Mouse (Mus musculus) T-helper 17 cell (primary cell): Measurements from ENCODE around the gene Trim2.

ENCODE experiments used
- in situ Hi-C, 2 experiments: fragments of 300-600 bp; cut with MboI, MseI; formaldehyde crosslinking; loops; 1 replicate in 1 of 2; 2 replicates in 1 of 2; pipeline ENCODE4 v1.15.1; 2025; ENCODE audit warnings: high pct_unique_total_duplicates in 2 of 2

The Trim2 gene

GRCm38 (mm10) chr3:84324478-84324877 is 17.8 kb upstream of the Trim2 start:
- in situ Hi-C loops, result loop anchor here in 1 of 2 experiments (10.0 kb wide), 1 partner anchor 390 kb away; no protein-coding TSS in a partner anchor

DNA sequence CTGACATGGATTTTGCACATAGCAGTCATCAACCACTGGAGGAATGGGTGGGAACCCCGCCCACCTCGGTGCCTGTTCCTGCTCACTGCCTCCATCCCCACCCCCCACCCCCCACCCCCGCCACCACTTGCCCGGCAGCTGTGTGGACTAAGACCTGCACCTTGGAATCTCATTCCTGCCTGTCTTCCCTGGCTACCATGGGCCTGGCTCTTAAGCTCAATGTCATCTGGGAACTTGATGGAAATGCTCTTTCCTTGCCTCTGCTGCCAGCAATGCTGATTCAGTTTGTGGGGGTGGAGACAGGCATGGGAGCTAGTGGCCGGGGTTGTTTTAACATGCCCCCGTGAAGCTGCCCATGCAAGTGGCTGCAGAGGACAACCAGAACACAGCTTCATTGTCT is 17.3 kb upstream of the Trim2 start:
- in situ Hi-C loops, result loop anchor here in 1 of 2 experiments (10.0 kb wide), 1 partner anchor 389 kb away; no protein-coding TSS in a partner anchor

- in situ Hi-C loops, result no loop called here
Observed at GRCm38 (mm10) chr3:84319504-84319903, 12.8 kb upstream of the Trim2 start.

- in situ Hi-C loops, result no loop called here
Observed at GRCm38 (mm10) chr3:84318865-84319264, 12.2 kb upstream of the Trim2 start.

DNA sequence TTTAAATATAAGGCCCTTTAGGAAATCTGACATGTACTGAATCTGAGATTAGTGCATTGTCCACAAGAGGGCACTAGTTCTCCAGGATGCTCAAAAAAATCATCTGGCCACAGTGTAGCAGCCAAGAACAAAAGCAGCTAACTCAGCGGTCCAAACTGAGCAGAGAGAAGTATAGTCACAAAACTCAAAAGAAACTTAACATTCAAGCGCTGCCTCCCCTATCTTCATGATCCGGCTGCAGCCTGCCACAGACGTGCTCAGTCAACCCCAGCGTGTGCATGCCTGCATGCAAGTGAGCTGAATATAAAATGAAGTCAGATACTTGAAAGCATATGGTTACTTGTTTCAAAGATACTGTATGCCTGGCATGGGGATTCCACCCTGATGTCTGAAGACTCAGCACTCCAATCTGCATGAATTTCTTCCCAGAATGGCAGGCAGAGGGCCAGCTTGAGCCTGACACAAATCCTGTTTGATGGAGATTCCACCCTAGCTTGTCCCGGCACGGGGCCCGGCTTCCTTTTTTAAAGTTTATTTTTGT is 8.0 kb upstream of the Trim2 start:
- in situ Hi-C loops, result loop anchor here (5.0 kb wide), 3 partner anchors 137 to 407 kb away; partner anchors contain the start of gene Gm6525 (in 1 of the 2)

DNA sequence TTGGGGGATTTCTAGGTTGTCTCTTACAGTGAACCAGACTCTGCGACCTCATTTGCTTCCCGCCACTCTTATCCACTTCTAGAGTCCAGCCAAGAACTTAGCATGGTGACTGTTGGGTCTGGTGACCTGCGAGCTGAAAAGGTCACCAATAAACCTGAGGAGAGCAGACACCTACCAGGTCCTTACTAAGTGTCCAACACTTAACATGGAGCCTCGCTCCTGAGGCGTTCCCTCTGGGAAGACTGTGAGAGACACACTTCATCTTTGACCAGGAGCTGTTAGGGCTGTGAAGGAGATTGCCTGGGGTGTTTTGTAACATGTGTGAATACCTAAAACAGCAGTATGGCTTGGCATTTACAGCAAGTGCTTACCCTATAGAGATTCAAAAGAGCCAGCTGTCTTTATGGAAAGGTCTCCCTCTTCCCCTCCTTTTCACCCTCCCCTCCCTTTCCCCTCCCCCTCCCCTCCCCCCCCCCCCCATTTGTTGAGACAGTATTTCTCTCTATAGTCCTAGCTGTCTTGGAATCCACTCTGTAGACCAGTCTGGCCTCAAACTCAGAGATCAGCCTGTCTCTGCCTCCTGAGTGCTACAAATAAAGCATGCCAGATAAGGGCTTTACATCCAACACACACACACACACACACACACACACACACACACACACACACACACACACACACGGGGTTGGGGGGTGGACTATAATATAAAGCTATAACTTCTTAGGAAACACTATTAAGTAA is 7.3 kb upstream of the Trim2 start:
- in situ Hi-C loops, result loop anchor here (5.0 kb wide), 3 partner anchors 137 to 407 kb away; partner anchors contain the start of gene Gm6525 (in 1 of the 2)

- in situ Hi-C loops, result loop anchor here (5.0 kb wide), 3 partner anchors 136 to 406 kb away; partner anchors contain the start of gene Gm6525 (in 1 of the 2)
Observed at GRCm38 (mm10) chr3:84313003-84313800, 6.5 kb upstream of the Trim2 start.

- in situ Hi-C loops, result loop anchor here (5.0 kb wide), 3 partner anchors 135 to 405 kb away; partner anchors contain the start of gene Gm6525 (in 1 of the 2)
Observed at GRCm38 (mm10) chr3:84312326-84312725, 5.6 kb upstream of the Trim2 start.

GRCm38 (mm10) chr3:84307516-84307915 is 839 bp upstream of the Trim2 start:
- in situ Hi-C loops, result no loop called here

- in situ Hi-C loops, result no loop called here
Observed at GRCm38 (mm10) chr3:84305722-84306510, 761 bp downstream of the Trim2 start.

- in situ Hi-C loops, result no loop called here
Observed at GRCm38 (mm10) chr3:84305010-84305692, 1.5 kb downstream of the Trim2 start.

DNA sequence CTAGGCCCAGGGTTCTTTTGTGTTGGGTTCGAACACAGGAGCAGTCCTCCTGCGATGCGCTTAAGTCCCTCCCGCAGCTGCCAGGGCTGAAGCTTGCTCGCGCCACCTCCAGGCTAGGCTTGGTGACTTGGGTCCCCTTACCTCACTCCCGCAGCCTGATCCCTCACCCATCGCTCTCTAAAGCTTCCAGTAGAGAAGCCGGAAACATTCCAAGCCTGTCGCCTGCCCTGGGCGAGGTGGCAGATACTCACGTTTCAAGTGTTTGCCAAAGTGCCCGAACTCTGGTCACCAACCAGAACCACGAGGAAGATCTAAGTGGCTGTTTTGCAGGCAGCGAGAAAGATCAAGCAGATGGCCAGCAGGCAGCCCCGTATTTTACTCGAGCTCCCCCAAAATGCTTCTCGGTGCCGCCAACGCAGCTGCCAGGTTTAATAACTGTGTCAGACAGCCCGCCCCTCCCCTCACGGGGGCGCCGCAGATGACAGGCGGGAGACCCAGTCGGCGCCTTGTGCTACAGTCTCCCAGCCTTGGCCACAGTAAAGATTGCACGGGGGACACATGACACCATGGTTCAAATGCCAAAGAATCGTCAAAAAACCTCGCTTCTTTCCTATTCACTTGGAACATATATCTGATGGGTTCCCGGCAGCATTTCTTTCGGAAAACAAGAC is 2.2 kb downstream of the Trim2 start:
- in situ Hi-C loops, result no loop called here

DNA sequence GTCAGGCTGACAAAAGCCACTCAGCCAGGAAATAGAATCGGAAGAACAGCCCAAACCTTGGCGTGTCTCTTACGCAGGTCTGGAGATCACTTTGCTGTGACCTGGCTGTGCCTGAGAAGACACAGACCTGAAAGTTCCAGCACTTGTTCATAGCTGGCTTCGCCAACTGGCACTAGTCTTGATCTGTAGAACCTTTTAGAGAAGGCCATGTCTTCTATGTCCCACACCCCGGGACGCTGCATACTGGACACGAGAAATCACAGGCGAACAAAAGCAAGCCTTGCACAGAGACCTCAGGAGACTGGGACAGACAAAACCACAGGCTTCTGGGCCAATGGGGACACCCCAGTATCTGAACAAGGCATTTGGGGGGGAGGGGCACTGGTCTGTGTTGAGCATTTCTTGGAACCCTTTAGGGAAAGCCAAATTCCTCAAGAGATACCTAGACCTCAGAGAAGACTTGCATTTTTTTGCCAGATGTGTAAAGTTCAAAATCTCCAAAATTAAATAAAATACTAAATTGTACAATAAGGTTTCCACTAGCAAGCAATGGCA is 3.2 kb downstream of the Trim2 start:
- in situ Hi-C loops, result no loop called here

DNA sequence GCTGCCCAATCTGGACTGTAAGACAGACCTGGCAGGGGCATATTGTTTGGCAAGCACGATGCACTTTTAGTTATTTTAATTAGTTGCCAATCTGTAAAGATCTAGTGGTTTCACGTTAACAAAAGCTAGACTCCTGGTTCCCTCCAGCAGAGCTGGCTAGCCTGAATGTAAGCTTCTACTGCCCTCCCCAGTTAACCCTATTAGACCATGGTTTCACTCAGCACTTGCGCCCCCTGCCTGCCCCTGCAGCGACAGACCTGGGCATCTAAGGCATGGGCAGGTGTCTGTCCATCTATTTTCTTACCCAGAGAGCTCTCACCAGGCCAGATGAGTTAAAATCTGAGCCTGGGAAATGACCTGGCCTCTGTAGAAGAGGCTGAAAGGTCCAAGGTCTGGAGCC is 4.4 kb downstream of the Trim2 start:
- in situ Hi-C loops, result no loop called here

DNA sequence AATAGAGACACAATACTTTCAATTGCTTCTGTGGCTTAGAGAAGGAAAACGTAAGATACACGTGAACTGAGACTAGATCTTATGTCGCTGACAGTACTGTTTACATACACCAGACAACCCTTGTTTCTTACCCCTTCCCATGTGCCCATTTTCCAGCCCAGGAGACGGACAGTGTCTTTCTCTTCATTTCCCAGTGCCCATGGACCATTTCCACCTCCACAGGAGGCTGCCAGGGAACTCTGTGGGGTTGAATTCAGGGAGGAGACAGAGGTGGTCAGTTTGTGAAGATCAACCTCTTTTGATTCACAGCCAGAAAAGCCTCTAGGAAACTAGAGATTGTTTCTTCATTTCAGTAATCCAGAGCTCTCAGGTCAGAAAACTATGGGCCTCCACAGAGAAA is 5.0 kb downstream of the Trim2 start:
- in situ Hi-C loops, result no loop called here

- in situ Hi-C loops, result no loop called here
Observed at GRCm38 (mm10) chr3:84298186-84298585, 8.5 kb downstream of the Trim2 start.

GRCm38 (mm10) chr3:84296676-84297075 is 10.0 kb downstream of the Trim2 start:
- in situ Hi-C loops, result no loop called here

- in situ Hi-C loops, result no loop called here
Observed at GRCm38 (mm10) chr3:84294734-84295133, 11.9 kb downstream of the Trim2 start.

- in situ Hi-C loops, result no loop called here
Observed at GRCm38 (mm10) chr3:84293666-84294595, 12.7 kb downstream of the Trim2 start.
